Mouse (Mus musculus): ENCODE data around the gene Ccnl2.

DNA sequence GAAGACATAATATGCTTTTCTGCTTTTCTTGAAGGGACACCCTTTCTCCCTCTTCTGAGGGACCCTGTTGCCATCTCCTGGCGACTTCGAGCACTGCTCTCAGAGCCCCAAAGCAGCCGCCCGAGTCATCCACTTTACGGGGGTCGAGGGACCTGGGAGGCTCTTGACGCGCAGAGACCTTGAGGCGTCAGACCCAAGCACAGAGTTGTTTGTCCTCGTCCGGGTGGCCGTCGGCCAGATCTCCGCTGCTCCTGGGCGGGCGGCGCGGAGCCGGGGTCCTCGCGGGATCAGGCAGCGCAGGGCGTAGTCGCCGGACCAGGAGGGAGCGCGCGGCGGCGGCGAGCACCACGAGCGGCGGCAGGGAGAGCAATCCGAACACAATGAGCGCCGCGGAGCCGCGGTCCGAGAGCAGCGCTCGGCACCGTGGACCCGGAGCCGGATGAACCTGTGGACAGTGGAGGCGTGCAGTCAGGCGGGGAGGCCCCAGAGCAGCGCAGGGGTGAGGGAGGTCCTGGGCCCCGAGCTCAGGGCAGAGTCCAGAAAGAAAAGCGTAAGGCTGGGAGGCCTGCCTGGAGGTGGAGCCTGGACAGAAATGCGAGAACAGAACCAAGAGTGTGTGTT is 28.1 kb upstream of the Ccnl2 start:
- TF ChIP-seq CTCF (IDR thresholded peaks at IDR 0.05; ENCODE audit: control insufficient read depth, insufficient read depth, insufficient replicate concordance, low read depth, low read length) = 0 out of 2 replicates have a peak, but pooled peaks have one; percentile 35
- peak; percentile 49 for TF ChIP-seq POLR2A (IDR thresholded peaks at IDR 0.05; ENCODE audit: control insufficient read depth, low read depth, low read length)
